Mouse (Mus musculus) heart, adult 2 months (tissue): ENCODE measurements around the gene Rad21l. TPM values are rescaled to one million over a fixed set of nuclear protein-coding genes. Genes with fewer than 3 reads are reported as not detected.

ENCODE experiments used
- DNase-seq, 2 experiments: peaks; one replicate each; pipeline ENCODE4 v3.0.0; 2021
- H3K27ac ChIP-seq: fragments of 200-600 bp; 2 replicates; pipeline ENCODE4 v1.8.1; 2022
- H3K27me3 ChIP-seq: fragments of 200-500 bp; 2 replicates; pipeline ENCODE4 v1.6.1; 2012; ENCODE audit warnings: mild to moderate bottlenecking, low read length, inconsistent platforms, mixed read lengths; ENCODE audit not compliant: control insufficient read depth, insufficient read depth
- H3K36me3 ChIP-seq: fragments of 200-500 bp; 2 replicates; pipeline ENCODE4 v1.6.1; 2012; ENCODE audit warnings: low read length, inconsistent platforms; ENCODE audit not compliant: control insufficient read depth, insufficient read depth
- H3K4me1 ChIP-seq: fragments of 200-500 bp; 2 replicates; pipeline ENCODE4 v1.6.1; 2011; ENCODE audit warnings: low read length; ENCODE audit not compliant: control insufficient read depth, insufficient read depth
- H3K4me3 ChIP-seq: fragments of 200-600 bp; 2 replicates; pipeline ENCODE4 v1.8.1; 2022
- H3K79me2 ChIP-seq: fragments of 200-500 bp; replicated peaks from 2 replicates; pipeline ENCODE4 v1.6.1; 2012; ENCODE audit warnings: mild to moderate bottlenecking, inconsistent platforms, low read length, moderate library complexity, mixed read lengths; ENCODE audit not compliant: control insufficient read depth, insufficient read depth
- H3K9ac ChIP-seq: fragments of 200-500 bp; 2 replicates; pipeline ENCODE4 v1.6.1; 2012; ENCODE audit warnings: low read depth, mild to moderate bottlenecking, control low read depth, inconsistent platforms, low read length, mixed read lengths
- CTCF ChIP-seq: fragments of 200-600 bp; IDR thresholded peaks from 2 replicates; pipeline ENCODE4 v1.8.1; 2022; ENCODE audit warnings: antibody characterized with exemption, mild to moderate bottlenecking, moderate library complexity
- EP300 ChIP-seq: fragments of 200-500 bp; IDR thresholded peaks from 2 replicates; pipeline ENCODE4 v1.6.1; 2011; ENCODE audit warnings: low read depth, low read length, control low read depth; ENCODE audit not compliant: insufficient read depth
- POLR2A ChIP-seq: fragments of 200-500 bp; IDR thresholded peaks from 2 replicates; pipeline ENCODE4 v1.6.1; 2011; ENCODE audit warnings: mild to moderate bottlenecking, low read depth, low read length, control low read depth; ENCODE audit not compliant: insufficient read depth
- WGBS: fragments of 180-500 bp; shearing (Covaris S2); methylation state at CpG from one replicate; pipeline ENCODE4 v1.1.7; 2018; 5-methylcytosine and 5-hydroxymethylcytosine counted together
- intact Hi-C: fragments of 180-260 bp; cut with DNase I; formaldehyde crosslinking; loops from one replicate; pipeline ENCODE4 v1.15.1; 2025
- long read RNA-seq: library from polyadenylated mRNA; stranded (forward); transcript quantifications from one replicate; pipeline ENCODE4 v2.0.0, GENCODE M21; 2021
- polyA plus RNA-seq: library from polyadenylated mRNA; depleted of rRNA; stranded (reverse); fragments of >200 nt; gene quantifications from 2 replicates; pipeline ENCODE4 v1.2.3, GENCODE M21; 2012; rRNA removed
- total RNA-seq, 2 experiments: library from RNA; stranded (reverse); gene quantifications; 2 replicates each; pipeline ENCODE4 v1.2.3; 2021

Rad21l gene
- total RNA-seq (not detected), polyA plus RNA-seq (not detected in 2 replicates)
- long read RNA-seq: 0 reads

DNA sequence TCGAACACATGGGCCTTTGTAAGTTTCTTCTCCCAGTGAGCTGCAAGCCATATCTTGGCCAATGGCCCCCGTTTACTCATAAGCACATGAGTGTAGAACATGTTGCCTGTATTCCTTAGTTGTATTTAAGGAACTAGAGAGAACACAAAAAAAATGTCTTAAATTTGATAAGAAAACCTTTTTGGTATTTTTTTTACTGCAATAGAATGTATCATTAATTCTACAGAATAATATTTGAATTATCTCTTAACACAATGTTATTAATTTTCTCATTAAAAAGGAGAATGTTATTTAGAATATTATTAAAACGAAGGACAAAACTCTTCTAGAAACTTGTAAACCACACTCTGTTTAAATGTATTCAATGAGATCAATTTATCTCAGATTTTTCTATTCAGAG is at the start of gene Rad21l:
Gene Rad21l, minus strand, starts transcription at position 101 of the 400 bp plus-strand sequence.
- H3K36me3 ChIP-seq: no peaks in the 10 kb centered on the region
- no peaks in the 10 kb centered on the region for H3K4me1 ChIP-seq
- no peak for TF ChIP-seq CTCF
- TF ChIP-seq EP300: no peak
- peaks cover 5% of the 10 kb centered on the region for H3K27me3 ChIP-seq
- H3K79me2 ChIP-seq: no peaks in the 10 kb centered on the region
- no peak within 1 kb of the TSS for H3K27ac ChIP-seq
- no peak for DNase-seq
- H3K4me3 ChIP-seq: no peak within 1 kb of the TSS
- H3K9ac ChIP-seq: no peak within 1 kb of the TSS
- 65% methylated on average over 3 of the region's 3 CpGs for WGBS
- intact Hi-C loops: no loop called here

DNA sequence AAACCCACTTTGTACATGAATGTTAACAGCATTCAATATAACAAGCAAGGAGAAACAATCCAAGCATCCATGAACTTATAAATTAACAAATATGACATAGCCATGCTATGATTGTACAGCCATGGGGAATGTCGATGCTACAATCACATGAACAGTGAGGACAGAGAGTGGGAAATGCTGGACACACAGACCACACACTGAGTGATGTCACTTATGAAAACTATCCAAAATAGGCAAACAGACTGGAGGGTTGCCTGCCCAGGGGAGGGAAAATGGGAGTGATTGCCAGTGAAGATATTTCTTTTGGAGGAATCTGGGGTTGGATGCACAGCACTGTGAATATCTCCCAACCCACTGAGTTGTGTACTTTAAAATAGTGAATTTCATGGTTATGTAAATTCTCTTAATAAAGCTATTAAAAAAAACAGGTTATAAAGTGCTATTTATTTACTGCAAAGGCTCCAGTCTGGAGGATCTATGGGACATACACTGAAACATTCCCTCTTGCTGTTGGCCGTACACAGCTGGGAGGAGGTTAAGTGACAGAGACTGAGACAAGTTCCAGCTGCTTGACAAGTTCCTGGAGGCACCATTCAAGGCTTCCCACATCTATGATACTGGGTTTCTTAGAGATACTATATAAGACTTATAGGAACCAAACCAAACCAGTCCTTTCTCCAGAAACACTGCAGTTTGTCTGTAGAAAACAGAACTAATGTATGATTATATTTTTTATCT is 48.2 kb upstream of the Rad21l start:
- WGBS: 81% methylated on average over 2 of the region's 2 CpGs

DNA sequence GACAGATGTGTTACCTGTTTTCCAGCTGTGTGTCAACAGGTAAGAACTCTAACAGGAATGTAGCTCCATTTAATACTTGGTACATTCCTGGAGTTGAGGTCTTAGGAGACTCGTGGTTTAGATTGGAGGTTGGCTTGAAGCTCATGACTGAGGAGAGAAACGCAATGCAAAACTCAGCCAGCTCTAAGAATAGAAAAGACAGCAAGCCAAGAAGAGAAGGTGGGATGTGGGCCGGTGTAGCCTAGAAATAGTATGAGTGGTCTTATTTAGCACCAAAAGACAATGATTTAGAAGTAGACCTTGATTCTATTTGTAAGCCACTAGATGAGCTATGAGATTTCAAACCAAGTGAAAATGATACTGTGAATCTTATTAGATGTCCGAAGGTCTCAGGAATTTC is 47.2 kb upstream of the Rad21l start:
- no peak for TF ChIP-seq EP300
- TF ChIP-seq CTCF: no peak
- no peak for TF ChIP-seq POLR2A
- H3K79me2 ChIP-seq: no peaks in the 10 kb centered on the region
- no peaks in the 10 kb centered on the region for H3K4me1 ChIP-seq
- no peak overlapping the region for H3K27ac ChIP-seq
- H3K36me3 ChIP-seq: no peaks in the 10 kb centered on the region
- H3K9ac ChIP-seq: no peak overlapping the region
- no peaks in the 10 kb centered on the region for H3K27me3 ChIP-seq
- intact Hi-C loops: no loop called here
- WGBS: 69% methylated on average over 4 of the region's 4 CpGs
- no peak overlapping the region for H3K4me3 ChIP-seq
- DNase-seq: no peak

More for the DNA sequence above, 48.2 kb upstream of the Rad21l start:
- no peaks in the 10 kb centered on the region for H3K4me1 ChIP-seq
- H3K36me3 ChIP-seq: no peaks in the 10 kb centered on the region
- no peak for DNase-seq
- no peak overlapping the region for H3K27ac ChIP-seq
- H3K27me3 ChIP-seq: no peaks in the 10 kb centered on the region
- TF ChIP-seq CTCF (no peak), POLR2A (no peak)
- intact Hi-C loops: no loop called here
- no peak overlapping the region for H3K9ac ChIP-seq
- H3K79me2 ChIP-seq: no peaks in the 10 kb centered on the region
- no peak overlapping the region for H3K4me3 ChIP-seq

DNA sequence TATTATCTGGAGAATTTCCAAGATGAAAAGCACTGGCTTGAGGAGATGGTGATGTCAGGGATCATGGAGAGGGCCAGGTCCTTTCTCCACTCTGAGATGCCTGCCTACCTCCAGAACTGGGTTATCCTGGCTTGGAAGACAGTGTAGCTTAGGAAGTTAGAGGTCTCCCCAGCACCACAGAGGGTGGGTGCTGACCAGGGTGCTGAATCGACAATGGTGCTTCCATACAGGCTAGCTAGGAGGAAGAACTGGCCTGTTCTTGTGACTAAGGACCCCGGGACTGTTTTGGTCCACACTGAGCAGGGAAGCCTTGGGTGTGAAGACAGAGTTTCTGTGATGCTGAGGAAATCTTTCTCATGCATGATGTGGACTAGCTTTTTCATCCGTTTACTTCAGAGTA is 44.3 kb upstream of the Rad21l start:
- H3K36me3 ChIP-seq: no peaks in the 10 kb centered on the region
- no peak overlapping the region for H3K27ac ChIP-seq
- TF ChIP-seq POLR2A (no peak), EP300 (no peak), CTCF (no peak)
- intact Hi-C loops: no loop called here
- 38% methylated on average over 3 of the region's 3 CpGs for WGBS
- H3K79me2 ChIP-seq: no peaks in the 10 kb centered on the region
- DNase-seq: no peak
- no peak overlapping the region for H3K4me3 ChIP-seq
- no peak overlapping the region for H3K9ac ChIP-seq
- no peaks in the 10 kb centered on the region for H3K4me1 ChIP-seq
- H3K27me3 ChIP-seq: no peaks in the 10 kb centered on the region

DNA sequence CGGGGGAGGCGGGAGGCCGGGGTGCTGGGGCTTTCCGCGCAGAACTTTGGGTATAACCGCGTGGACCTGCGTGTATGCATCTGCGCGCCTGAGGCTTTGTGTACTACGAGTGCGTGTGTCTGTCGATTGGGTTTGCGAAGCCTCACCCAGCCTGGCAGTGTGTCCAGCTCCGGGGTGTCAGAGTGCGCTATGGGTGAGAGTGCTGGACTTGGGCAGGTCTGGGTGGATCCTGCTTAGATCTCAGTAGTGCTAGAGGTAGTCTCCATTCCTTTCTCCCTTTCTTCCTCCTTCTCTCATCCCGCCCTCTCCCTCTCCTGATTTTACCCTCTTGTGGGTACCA is 34.5 kb upstream of the Rad21l start:
- Histone ChIP-seq H3K27me3 (no peaks in the 10 kb centered on the region; the same call in 1 of the 2 replicates), H3K79me2 (no peaks in the 10 kb centered on the region), H3K27ac (no peak overlapping the region; the same call in 1 of the 2 replicates), H3K4me1 (peaks cover 2% of the 10 kb centered on the region), H3K36me3 (no peaks in the 10 kb centered on the region), H3K4me3 (peak overlapping the region; percentile 61), H3K9ac (peak overlapping the region; percentile 77)
- TF ChIP-seq CTCF: no peak
- no peak for TF ChIP-seq EP300
- no peak for TF ChIP-seq POLR2A
- intact Hi-C loops: no loop called here
- no peak for DNase-seq
- 3% methylated on average over 17 of the region's 17 CpGs for WGBS

DNA sequence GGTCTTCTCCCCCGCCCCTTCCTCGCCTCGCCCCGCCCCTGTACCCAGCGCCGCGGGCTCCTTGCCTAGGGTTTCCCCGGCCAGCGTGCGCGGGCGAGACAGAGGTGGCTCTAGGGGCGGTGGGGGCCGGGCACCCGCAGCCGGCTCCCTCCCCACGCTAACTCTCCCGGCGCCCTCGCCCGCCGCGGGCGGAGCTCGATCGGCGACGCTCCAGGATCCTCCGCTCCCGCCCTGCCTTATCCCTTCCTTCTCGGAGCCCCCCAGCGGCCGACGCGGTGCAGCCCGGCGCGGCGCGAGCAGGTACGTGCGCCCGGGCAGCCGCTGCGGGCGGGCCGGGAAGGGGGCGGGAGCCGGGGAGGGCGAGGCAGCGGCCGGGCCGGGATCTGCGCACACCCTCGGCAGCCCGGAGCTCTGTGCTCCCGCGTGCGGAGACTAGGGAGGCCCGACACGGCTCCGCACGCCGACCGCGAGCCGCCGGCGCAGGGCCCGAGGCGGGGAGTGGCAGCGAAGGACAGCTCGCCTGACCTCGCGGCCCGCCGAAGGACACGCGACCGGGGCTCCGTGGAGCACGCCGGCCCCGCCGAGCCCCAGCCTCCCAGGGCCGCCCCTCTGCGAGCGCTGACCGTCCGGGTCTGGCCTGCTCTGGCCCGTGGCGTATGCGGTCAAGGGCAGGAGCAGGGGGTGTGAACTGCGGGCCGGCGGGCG is 34.0 kb upstream of the Rad21l start:
- DNase-seq: peak; percentile 54 to 63
- H3K4me1 ChIP-seq: peaks cover 2% of the 10 kb centered on the region
- peak overlapping the region; percentile 61 for H3K4me3 ChIP-seq
- H3K27me3 ChIP-seq: no peaks in the 10 kb centered on the region; the same call in 1 of the 2 replicates
- H3K9ac ChIP-seq: peak overlapping the region; percentile 77
- intact Hi-C loops: no loop called here
- TF ChIP-seq POLR2A (no peak), CTCF (peak; percentile 49)
- H3K27ac ChIP-seq: no peak overlapping the region; the same call in none of the 2 replicates
- WGBS: 1% methylated on average over 64 of the region's 97 CpGs
- H3K79me2 ChIP-seq: no peaks in the 10 kb centered on the region
- no peaks in the 10 kb centered on the region for H3K36me3 ChIP-seq
